Comparison of ENCODE assay signal across 8 mouse cellular contexts in the genomic region with DNA sequence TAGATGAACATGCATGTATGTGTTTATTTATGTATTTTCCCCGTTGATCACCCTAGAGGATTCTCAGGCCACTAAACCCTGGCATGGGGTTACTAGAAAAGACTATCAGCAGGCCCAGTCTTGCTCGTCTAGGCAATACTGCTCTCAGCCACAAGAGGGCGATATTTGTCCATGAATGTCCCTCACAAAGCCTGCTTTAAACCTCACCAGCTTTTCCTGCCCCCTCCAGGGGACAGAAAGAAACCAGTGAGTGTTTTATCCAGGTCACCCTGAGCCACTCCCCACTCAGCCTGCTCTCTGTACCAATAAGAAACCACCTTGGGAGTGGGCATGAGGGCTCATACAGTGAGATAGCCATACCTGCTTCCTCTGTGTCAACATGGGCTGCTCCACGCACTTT. TPM values are rescaled to one million over a fixed set of nuclear protein-coding genes. Genes with fewer than 3 reads are reported as not detected.
DNase-seq lines count a peak whose midpoint lies in the region; ATAC-seq and TF ChIP-seq lines count a peak whose summit lies in the region.

No protein-coding gene starts in this region.

- H3K27ac ChIP-seq in bone marrow macrophage, adult 2 months (ENCODE audit: insufficient read depth, low read depth, low read length), result no peak overlapping the region
- no peak overlapping the region for H3K27ac ChIP-seq in embryonic fibroblast, embryonic 13.5 days (ENCODE audit: insufficient read depth, low read length)
- H3K27ac ChIP-seq in heart, embryonic 11.5 days (ENCODE audit: low read depth, low read length), result no peak overlapping the region
- H3K27ac ChIP-seq in kidney, embryonic 14.5 days (ENCODE audit: low read depth, low read length), result no peak overlapping the region
- H3K27ac ChIP-seq in limb, embryonic 14.5 days (replicated peaks; ENCODE audit: low read depth, low read length), result no peak overlapping the region; the same call in 1 of the 2 replicates

- H3K4me3 ChIP-seq in bone marrow macrophage, adult 2 months (ENCODE audit: insufficient read depth, low read length), result no peak overlapping the region
- H3K4me3 ChIP-seq in embryonic fibroblast, embryonic 13.5 days (ENCODE audit: insufficient read depth, low read length), result no peak overlapping the region
- no peak overlapping the region for H3K4me3 ChIP-seq in heart, embryonic 11.5 days (ENCODE audit: low read depth, low read length)
- H3K4me3 ChIP-seq in kidney, embryonic 14.5 days (ENCODE audit: low read length), result no peak overlapping the region
- H3K4me3 ChIP-seq in limb, embryonic 14.5 days (replicated peaks; ENCODE audit: low read length), result no peak overlapping the region

- H3K4me1 ChIP-seq in bone marrow macrophage, adult 2 months (ENCODE audit: control insufficient read depth, insufficient read depth, low read length), result no peaks in the 10 kb centered on the region
- H3K4me1 ChIP-seq in embryonic fibroblast, embryonic 13.5 days (ENCODE audit: control insufficient read depth, insufficient read depth, low read length), result no peaks in the 10 kb centered on the region
- H3K4me1 ChIP-seq in heart, embryonic 11.5 days (ENCODE audit: control insufficient read depth, insufficient read depth, low read length), result no peaks in the 10 kb centered on the region
- no peaks in the 10 kb centered on the region for H3K4me1 ChIP-seq in kidney, embryonic 14.5 days (ENCODE audit: control insufficient read depth, insufficient read depth, low read length)
- H3K4me1 ChIP-seq in limb, embryonic 14.5 days (ENCODE audit: control insufficient read depth, insufficient read depth, low read length), result no peaks in the 10 kb centered on the region; the same call in 1 of the 2 replicates

- DNase-seq in B cell, adult 2 months, result peak; percentile 82 to 83
- DNase-seq in limb, embryonic 14.5 days (ENCODE audit: low spot score), result peak; percentile 83
- peak; percentile 60 to 68 for DNase-seq in spleen, postnatal 36 days (ENCODE audit: low spot score in 2 of 2)

- H3K4me2 ChIP-seq in heart, embryonic 11.5 days, result no peak overlapping the region
- no peak overlapping the region for H3K4me2 ChIP-seq in kidney, embryonic 14.5 days (replicated peaks; ENCODE audit: low read depth, low read length)
- H3K4me2 ChIP-seq in limb, embryonic 14.5 days (replicated peaks; ENCODE audit: low read depth, low read length, severe bottlenecking), result no peak overlapping the region

- H3K9ac ChIP-seq in heart, embryonic 11.5 days (ENCODE audit: low read depth, low read length), result 0 out of 2 replicates have a peak overlapping the region, but pooled peaks have one; percentile 54
- H3K9ac ChIP-seq in kidney, embryonic 14.5 days (ENCODE audit: low read depth, low read length), result no peak overlapping the region
- H3K9ac ChIP-seq in limb, embryonic 14.5 days (ENCODE audit: low read depth, low read length, severe bottlenecking), result no peak overlapping the region

- TF ChIP-seq POLR2A in bone marrow macrophage, adult 2 months (IDR thresholded peaks at IDR 0.05; ENCODE audit: borderline replicate concordance, low read depth, low read length), result no peak
- no peak for TF ChIP-seq POLR2A in embryonic fibroblast, embryonic 13.5 days (IDR thresholded peaks at IDR 0.05; ENCODE audit: low read depth, low read length)
- TF ChIP-seq POLR2A in limb, embryonic 14.5 days (IDR thresholded peaks at IDR 0.05; ENCODE audit: borderline replicate concordance, extremely low read depth, insufficient read depth, insufficient read length), result no peak

- no peaks in the 10 kb centered on the region for H3K27me3 ChIP-seq in heart, embryonic 11.5 days (ENCODE audit: control insufficient read depth, insufficient read depth, low read length)
- H3K27me3 ChIP-seq in kidney, embryonic 14.5 days (ENCODE audit: control insufficient read depth, insufficient read depth, low read length), result no peaks in the 10 kb centered on the region
- H3K27me3 ChIP-seq in limb, embryonic 14.5 days (ENCODE audit: control insufficient read depth, insufficient read depth, low read length), result no peaks in the 10 kb centered on the region

- peak; percentile 88 for TF ChIP-seq CTCF in bone marrow macrophage, adult 2 months (IDR thresholded peaks at IDR 0.05; ENCODE audit: low read depth, low read length)
- TF ChIP-seq CTCF in embryonic fibroblast, embryonic 13.5 days (IDR thresholded peaks at IDR 0.05; ENCODE audit: borderline replicate concordance, insufficient read depth, low read length), result peak; percentile 69; the same call in 1 of the 2 replicates

- no peak for ATAC-seq in heart, embryonic 11.5 days (replicated peaks; ENCODE audit: insufficient number of reproducible peaks, low FRiP score, low TSS enrichment)
- ATAC-seq in kidney, embryonic 14.5 days (ENCODE audit: low FRiP score, low TSS enrichment), result peak; percentile 82
- peak; percentile 85 for ATAC-seq in limb, embryonic 14.5 days (ENCODE audit: low FRiP score, low read depth)
- ATAC-seq in monocyte, adult 5-6 weeks (replicated peaks; ENCODE audit: insufficient number of reproducible peaks, low FRiP score, low TSS enrichment, poor library complexity, severe bottlenecking), result peak; percentile 84

- no peaks in the 10 kb centered on the region for H3K9me3 ChIP-seq in heart, embryonic 11.5 days (replicated peaks; ENCODE audit: control insufficient read depth, low read length)
- no peaks in the 10 kb centered on the region for H3K9me3 ChIP-seq in kidney, embryonic 14.5 days (ENCODE audit: control insufficient read depth, low read length)
- H3K9me3 ChIP-seq in limb, embryonic 14.5 days (ENCODE audit: control insufficient read depth, low read length), result no peaks in the 10 kb centered on the region

- WGBS in heart, embryonic 11.5 days (ENCODE audit: insufficient replicate concordance), result 20% methylated on average over 4 of the region's 4 CpGs
- WGBS in kidney, embryonic 14.5 days, result 23% methylated on average over 4 of the region's 4 CpGs
- WGBS in limb, embryonic 14.5 days, result 16% methylated on average over 4 of the region's 4 CpGs

- no peaks in the 10 kb centered on the region for H3K36me3 ChIP-seq in heart, embryonic 11.5 days (ENCODE audit: control insufficient read depth, insufficient read depth, low read length)
- no peaks in the 10 kb centered on the region; the same call in 1 of the 2 replicates for H3K36me3 ChIP-seq in kidney, embryonic 14.5 days (ENCODE audit: control insufficient read depth, insufficient read depth, low read length)
- peaks cover 6% of the 10 kb centered on the region for H3K36me3 ChIP-seq in limb, embryonic 14.5 days (ENCODE audit: control insufficient read depth, insufficient read depth, low read length)

RNA-seq across cellular contexts. Expression of gene Ift22, which starts 21.1 kb away (rescaled TPM):
- 37.3 and 44.9 TPM in 2 replicates for polyA plus RNA-seq in bone marrow macrophage, adult 2 months (2012; ENCODE audit: insufficient read depth, insufficient read length, missing spikeins)
- polyA plus RNA-seq in embryonic fibroblast, embryonic 13.5 days (2011; ENCODE audit: insufficient read length, low read depth, missing spikeins), result 30.0 and 32.3 TPM in 2 replicates
- polyA plus RNA-seq in heart, embryonic 11.5 days (2014; fragmentation: Nextera tagmentation; extraction: Ambion mirVana), result 41.4 and 45.5 TPM in 2 replicates
- 85.0 and 86.7 TPM in 2 replicates for polyA plus RNA-seq in kidney, embryonic 14.5 days (2014; fragmentation: Nextera tagmentation; extraction: Ambion mirVana)
- polyA plus RNA-seq in limb, embryonic 14.5 days (2012; rRNA removed), result 23.4 and 28.8 TPM in 2 replicates
- 56.6 and 58.9 TPM in 2 replicates for polyA plus RNA-seq in limb, embryonic 14.5 days (2014; fragmentation: Nextera tagmentation; extraction: Ambion mirVana)
- total RNA-seq in monocyte, adult 5-6 weeks (2017), result 2.3 to 8.5 TPM (median 3.4 TPM) in 3 replicates

RNA-seq across cellular contexts. Expression of gene Fis1, which starts 24.0 kb away (rescaled TPM):
- polyA plus RNA-seq in bone marrow macrophage, adult 2 months (2012; ENCODE audit: insufficient read depth, insufficient read length, missing spikeins), result 146 and 149 TPM in 2 replicates
- polyA plus RNA-seq in embryonic fibroblast, embryonic 13.5 days (2011; ENCODE audit: insufficient read length, low read depth, missing spikeins), result 107 and 111 TPM in 2 replicates
- 279 and 286 TPM in 2 replicates for polyA plus RNA-seq in heart, embryonic 11.5 days (2014; fragmentation: Nextera tagmentation; extraction: Ambion mirVana)
- polyA plus RNA-seq in kidney, embryonic 14.5 days (2014; fragmentation: Nextera tagmentation; extraction: Ambion mirVana), result 333 and 398 TPM in 2 replicates
- polyA plus RNA-seq in limb, embryonic 14.5 days (2012; rRNA removed), result 194 and 225 TPM in 2 replicates
- 284 and 300 TPM in 2 replicates for polyA plus RNA-seq in limb, embryonic 14.5 days (2014; fragmentation: Nextera tagmentation; extraction: Ambion mirVana)
- total RNA-seq in monocyte, adult 5-6 weeks (2017), result 159 to 216 TPM (median 206 TPM) in 3 replicates

RNA-seq across cellular contexts. Expression of gene Cldn15, which starts 37.3 kb away (rescaled TPM):
- not detected in 2 replicates for polyA plus RNA-seq in bone marrow macrophage, adult 2 months (2012; ENCODE audit: insufficient read depth, insufficient read length, missing spikeins)
- polyA plus RNA-seq in embryonic fibroblast, embryonic 13.5 days (2011; ENCODE audit: insufficient read length, low read depth, missing spikeins), result 0.35 TPM in 1 of 2 replicates, not detected in the other
- polyA plus RNA-seq in heart, embryonic 11.5 days (2014; fragmentation: Nextera tagmentation; extraction: Ambion mirVana), result 1.3 and 1.9 TPM in 2 replicates
- 1.5 and 1.7 TPM in 2 replicates for polyA plus RNA-seq in kidney, embryonic 14.5 days (2014; fragmentation: Nextera tagmentation; extraction: Ambion mirVana)
- polyA plus RNA-seq in limb, embryonic 14.5 days (2012; rRNA removed), result 0.60 and 0.74 TPM in 2 replicates
- polyA plus RNA-seq in limb, embryonic 14.5 days (2014; fragmentation: Nextera tagmentation; extraction: Ambion mirVana), result 0.28 TPM in 1 of 2 replicates, not detected in the other
- total RNA-seq in monocyte, adult 5-6 weeks (2017), result 1.7 to 5.1 TPM (median 1.8 TPM) in 3 replicates

RNA-seq across cellular contexts. Expression of gene Col26a1, which starts 46.1 kb away (rescaled TPM):
- polyA plus RNA-seq in bone marrow macrophage, adult 2 months (2012; ENCODE audit: insufficient read depth, insufficient read length, missing spikeins), result not detected in 2 replicates
- polyA plus RNA-seq in embryonic fibroblast, embryonic 13.5 days (2011; ENCODE audit: insufficient read length, low read depth, missing spikeins), result 4.4 TPM in 1 of 2 replicates, not detected in the other
- 13.3 and 16.3 TPM in 2 replicates for polyA plus RNA-seq in heart, embryonic 11.5 days (2014; fragmentation: Nextera tagmentation; extraction: Ambion mirVana)
- 37.5 and 44.0 TPM in 2 replicates for polyA plus RNA-seq in kidney, embryonic 14.5 days (2014; fragmentation: Nextera tagmentation; extraction: Ambion mirVana)
- 219 and 265 TPM in 2 replicates for polyA plus RNA-seq in limb, embryonic 14.5 days (2012; rRNA removed)
- polyA plus RNA-seq in limb, embryonic 14.5 days (2014; fragmentation: Nextera tagmentation; extraction: Ambion mirVana), result 85.5 and 109 TPM in 2 replicates
- not detected in 3 replicates for total RNA-seq in monocyte, adult 5-6 weeks (2017)

RNA-seq across cellular contexts. Expression of gene Plod3, which starts 57.7 kb away (rescaled TPM):
- 66.4 and 66.7 TPM in 2 replicates for polyA plus RNA-seq in bone marrow macrophage, adult 2 months (2012; ENCODE audit: insufficient read depth, insufficient read length, missing spikeins)
- polyA plus RNA-seq in embryonic fibroblast, embryonic 13.5 days (2011; ENCODE audit: insufficient read length, low read depth, missing spikeins), result 120 and 152 TPM in 2 replicates
- polyA plus RNA-seq in heart, embryonic 11.5 days (2014; fragmentation: Nextera tagmentation; extraction: Ambion mirVana), result 33.0 and 36.4 TPM in 2 replicates
- polyA plus RNA-seq in kidney, embryonic 14.5 days (2014; fragmentation: Nextera tagmentation; extraction: Ambion mirVana), result 28.5 and 41.4 TPM in 2 replicates
- polyA plus RNA-seq in limb, embryonic 14.5 days (2012; rRNA removed), result 114 and 126 TPM in 2 replicates
- polyA plus RNA-seq in limb, embryonic 14.5 days (2014; fragmentation: Nextera tagmentation; extraction: Ambion mirVana), result 54.0 and 55.1 TPM in 2 replicates
- 193 to 207 TPM (median 205 TPM) in 3 replicates for total RNA-seq in monocyte, adult 5-6 weeks (2017)
